Mouse (Mus musculus): ENCODE measurements around the gene Gm16253.

DNA sequence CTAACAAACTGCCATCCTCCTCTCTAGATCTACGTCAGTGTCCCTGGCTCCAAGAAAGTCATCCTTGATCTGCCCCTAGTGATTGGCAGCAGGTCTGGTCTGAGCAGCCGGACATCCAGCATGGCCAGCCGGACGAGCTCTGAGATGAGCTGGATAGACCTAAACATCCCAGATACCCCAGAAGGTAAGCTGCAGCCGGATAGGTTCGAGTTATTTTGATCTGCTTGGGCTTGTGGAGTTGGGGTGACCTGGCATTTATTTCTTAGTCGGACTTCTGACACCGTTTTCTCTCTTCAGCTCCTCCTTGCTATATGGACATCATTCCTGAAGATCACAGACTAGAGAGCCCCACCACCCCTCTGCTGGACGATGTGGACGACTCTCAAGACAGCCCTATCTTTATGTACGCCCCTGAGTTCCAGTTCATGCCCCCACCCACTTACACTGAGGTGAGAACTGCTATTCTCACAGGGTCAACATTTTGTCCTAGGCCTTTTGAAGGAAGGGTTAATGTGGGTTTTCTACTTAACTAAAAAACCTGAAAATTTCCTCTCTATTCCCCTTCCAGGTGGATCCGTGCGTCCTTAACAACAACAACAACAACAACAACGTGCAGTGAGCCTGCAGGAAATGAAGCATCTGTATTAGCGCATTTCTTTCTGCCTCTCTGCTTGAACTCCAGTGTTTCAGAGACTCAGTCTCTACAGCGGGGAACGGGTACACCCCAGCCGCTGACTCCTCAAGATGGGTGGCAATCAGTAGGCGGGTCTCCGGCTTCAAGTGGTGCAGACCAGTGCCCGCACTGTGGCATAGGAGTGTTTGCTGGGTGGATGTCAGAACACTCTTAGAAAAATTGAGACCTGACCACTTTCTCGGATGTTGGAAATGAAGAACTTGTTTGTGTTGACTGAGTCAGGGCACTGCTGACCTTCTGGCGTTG, 16.6 kb upstream of the Gm16253 start:
- TF ChIP-seq CTCF (IDR thresholded peaks at IDR 0.05; ENCODE audit: low read depth, low read length) (no peak), POLR2A (IDR thresholded peaks at IDR 0.05; ENCODE audit: extremely low read depth, insufficient read depth, low read length) (0 out of 2 replicates have a peak, but pooled peaks have one; percentile 8)
